Mouse (Mus musculus) thymus, postnatal 4 days (tissue): ENCODE measurements around the gene Fgfr2.

Experiments
- DNase-seq: peaks from one replicate; pipeline ENCODE4 v3.0.0; 2021

The Fgfr2 gene

DNA sequence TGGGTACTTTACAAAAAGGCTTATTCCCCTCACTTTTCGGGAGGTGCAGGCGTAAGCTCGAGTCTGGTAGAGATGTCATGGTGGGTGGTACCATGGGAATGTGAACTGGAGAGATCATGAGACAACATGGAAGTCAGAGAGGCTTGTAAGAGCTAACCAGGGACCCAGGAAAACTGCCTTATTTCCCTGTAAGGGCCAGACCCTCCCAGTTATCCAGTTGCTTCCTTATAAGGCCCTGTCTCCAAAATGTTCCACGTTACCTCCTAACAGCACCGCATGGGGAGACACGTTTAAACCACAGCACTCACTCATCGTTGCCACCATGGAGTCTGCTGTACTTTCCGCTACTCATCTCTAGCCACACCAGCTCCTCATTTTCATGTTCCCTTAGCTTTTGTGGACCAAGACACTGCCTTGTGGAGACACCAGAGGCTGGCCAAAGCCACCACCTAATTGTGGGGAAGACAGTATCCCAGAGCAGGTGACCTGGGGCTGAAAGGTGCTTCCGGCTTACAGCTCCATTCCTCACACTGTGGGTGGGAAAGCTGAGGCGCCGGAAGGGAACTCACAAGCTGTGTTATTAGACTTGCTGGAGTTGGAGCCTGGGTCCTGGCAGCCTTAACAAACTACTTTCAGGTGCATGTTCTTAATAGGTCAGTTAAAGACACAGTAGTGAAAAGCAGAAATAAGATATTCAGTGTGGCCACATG lies 2178.2 kb downstream of the Fgfr2 start:
- DNase-seq, result no peak

DNA sequence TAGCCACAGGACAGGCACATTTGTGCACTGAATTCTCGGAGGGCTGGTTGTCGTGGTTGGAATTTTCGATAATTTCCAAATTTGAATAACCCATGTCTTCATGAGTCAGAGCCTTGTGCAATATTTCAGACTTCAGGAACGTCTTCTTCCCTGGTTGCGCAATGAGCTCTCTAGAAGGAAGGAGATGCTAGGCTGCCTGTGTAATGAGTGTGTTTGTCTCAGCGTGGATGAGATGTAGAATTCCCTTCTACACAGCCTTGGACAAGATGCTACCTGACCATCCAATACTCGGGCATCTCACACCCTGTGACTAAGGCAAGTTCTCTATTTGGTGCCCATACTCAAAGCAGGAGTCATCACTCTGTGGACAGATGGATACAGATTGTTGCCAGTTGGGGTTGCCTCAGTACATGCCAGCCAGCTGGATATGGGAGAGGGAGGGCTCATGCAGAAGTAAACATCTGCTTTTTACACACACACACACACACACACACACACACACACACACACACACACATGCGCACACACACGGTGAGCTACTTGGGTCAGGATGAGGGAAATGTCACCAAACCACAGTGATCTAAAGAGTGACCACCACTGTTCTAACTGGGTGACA lies 2179.8 kb downstream of the Fgfr2 start:
- no peak for DNase-seq

DNA sequence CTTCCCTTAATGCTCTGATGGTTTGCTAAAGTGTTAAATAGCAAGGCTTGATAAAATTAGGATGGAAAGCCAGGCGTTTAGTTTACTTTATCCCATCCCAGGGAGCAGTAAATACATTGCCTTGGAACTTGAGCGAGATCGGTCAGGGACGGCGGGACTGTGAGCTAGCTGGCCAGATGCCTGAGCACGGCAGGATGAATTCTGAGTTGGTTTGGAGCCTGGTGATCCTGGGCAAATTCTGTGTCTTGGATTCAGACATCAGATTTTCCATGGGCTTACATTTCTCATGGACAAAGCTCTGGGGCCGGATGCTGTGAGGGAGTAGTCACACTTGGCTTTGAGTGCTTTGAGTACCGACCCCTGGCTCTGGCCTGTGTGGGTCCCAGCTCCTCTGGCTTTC lies 2182.4 kb downstream of the Fgfr2 start:
- no peak for DNase-seq

DNA sequence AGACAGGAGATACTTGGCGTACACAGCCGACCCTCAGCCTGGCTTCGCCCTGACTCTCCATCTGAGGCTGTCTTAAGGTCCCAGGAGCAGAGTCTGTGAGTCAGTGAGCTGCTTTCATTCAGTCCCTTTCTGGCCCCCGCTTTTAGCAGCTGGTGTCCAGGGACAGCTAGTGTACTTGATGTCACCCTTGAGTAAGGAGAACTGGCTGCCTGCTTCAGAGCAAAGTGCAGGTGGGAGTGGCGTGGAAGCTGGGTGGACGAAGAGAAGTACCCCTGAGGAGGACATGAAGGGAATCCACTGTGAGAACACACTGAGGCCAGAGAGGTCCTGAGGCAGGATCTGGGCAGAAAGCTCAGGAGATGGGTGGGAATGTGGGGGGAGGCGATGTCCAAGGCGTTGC lies 2184.3 kb downstream of the Fgfr2 start:
- no peak for DNase-seq

DNA sequence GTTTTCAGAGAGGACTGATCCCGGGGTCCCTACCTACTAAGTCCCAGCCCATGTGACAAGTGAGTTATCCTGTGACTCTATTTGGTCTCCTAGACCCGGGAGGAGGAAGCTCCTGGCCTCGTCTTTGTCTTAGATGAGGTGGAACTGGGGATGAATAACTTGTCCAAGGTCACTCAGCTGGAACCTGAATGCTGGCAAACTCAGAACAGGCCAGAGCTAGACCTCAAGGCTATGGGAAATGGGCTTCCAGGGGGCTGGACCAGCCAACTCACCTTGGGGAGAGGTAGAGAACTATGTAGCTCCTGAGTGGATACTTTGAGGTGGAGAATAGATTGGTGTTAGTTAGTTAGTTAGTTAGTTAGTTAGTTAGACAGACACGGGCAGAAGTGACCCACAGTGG lies 2185.1 kb downstream of the Fgfr2 start:
- no peak for DNase-seq

DNA sequence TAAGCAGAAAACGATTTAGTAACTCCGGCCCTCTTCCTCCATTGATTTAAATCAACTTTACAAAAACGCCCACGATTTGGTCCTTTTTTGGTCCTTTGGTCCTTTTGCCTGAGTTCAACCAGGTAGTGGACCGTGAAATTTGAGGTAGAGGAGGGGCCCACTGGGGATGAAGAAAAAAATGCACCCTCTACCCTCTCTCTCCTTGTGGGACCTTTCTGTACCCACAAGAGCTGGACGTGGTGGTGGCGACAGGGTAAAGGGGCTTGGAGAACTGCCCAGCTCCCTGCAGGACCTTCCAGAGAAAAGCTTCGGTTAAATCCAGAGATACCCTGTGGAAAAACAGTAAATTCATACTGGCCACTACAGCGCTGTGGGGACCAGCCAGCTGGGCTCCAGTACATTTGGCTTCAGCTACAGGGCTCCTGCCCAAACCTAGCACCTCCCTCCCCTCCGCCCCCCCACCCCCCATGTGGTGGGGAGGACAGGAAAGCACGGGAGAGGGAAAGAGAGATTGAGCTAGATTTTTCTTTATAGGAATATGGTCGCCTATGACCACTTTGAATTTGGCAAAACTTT lies 2185.8 kb downstream of the Fgfr2 start:
- DNase-seq, result no peak

DNA sequence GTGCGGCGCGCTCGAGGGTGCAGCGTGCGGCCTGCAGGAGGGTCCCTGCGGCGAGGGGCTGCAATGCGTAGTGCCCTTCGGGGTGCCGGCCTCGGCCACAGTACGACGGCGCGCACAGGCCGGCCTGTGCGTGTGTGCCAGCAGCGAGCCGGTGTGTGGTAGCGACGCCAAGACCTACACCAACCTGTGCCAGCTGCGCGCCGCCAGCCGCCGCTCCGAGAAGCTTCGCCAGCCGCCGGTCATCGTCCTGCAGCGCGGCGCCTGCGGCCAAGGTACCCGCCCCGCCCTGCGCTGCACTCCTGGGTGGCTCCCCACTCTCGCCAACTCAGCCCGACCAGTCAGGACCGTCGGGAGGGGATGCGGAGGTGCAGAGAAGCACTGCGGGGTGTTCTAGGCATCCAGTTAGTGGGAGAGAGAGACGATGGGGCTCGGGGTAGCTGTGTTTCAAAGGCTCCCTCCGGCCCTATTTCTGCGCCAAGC lies 2186.6 kb downstream of the Fgfr2 start:
- peak; percentile 25 for DNase-seq

DNA sequence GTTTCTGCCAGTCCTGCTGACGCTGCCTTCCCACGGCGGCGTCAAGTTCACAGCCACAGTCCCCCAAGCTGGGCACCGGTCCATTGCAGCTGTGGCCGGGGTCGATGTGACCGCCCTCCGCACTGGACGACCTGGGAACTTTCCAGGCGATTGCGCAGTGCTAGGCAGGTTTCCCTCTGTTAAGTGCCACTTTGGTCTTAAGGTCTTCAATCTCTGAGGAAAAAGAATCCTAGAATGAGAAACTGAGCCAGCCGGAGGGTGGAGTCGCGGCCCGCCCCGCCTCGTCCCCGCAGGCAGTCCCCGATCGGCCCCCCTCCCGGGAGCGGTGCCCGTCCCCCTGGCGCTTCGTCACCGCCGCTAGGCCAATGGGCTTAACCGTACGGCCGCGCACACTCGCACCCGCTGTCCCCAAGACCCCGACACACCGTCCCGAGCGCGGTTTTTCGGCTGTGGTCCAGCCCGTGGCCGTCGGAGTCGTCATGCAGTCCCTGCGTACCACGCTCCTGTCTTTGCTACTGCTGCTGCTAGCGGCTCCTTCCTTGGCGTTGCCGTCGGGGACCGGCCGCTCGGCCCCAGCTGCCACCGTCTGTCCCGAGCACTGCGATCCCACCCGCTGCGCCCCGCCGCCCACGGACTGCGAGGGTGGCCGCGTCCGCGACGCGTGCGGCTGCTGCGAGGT lies 2187.2 kb downstream of the Fgfr2 start, which contains the start of gene Htra1:
TSS of gene Htra1 (plus strand) at position 319 of the 679 bp plus-strand sequence.
- DNase-seq, result peak; percentile 54

DNA sequence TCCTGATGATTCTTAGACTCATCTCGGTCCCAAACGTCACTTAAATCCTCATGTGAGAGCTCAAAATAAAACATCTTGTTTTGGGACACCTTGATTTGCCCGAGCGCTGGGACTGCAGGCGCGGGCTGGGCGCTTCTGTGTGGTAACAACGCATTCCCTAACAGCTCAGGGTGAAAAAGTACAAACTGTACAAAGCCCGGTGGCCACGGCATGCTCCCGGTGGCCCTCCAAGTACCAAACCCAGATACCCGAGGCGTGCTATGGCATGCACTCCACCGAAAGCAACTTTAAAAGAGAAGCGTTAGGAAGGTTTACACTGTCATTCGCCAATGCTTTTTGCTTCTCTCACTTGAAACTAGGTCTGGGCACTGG lies 2187.7 kb downstream of the Fgfr2 start:
- no peak for DNase-seq

DNA sequence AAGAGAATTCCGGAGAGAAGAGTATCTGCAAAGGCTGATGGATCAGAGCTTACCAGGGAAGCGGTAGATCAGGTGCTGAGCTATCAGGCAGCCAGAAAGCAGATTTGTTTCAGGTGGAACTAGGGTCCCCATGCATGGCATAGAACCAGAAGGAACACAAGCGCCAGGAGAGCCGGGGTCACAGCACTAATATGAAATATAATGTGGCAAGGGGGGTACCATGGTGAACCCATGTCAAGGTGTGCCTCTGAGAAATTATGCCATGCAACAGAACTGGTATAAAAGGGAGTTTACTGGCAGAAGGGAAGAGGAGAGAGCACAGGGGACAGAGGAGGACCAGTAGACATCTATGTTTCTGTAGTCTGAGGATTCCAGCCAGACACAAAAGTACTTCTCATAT lies 2188.5 kb downstream of the Fgfr2 start:
- DNase-seq, result no peak

DNA sequence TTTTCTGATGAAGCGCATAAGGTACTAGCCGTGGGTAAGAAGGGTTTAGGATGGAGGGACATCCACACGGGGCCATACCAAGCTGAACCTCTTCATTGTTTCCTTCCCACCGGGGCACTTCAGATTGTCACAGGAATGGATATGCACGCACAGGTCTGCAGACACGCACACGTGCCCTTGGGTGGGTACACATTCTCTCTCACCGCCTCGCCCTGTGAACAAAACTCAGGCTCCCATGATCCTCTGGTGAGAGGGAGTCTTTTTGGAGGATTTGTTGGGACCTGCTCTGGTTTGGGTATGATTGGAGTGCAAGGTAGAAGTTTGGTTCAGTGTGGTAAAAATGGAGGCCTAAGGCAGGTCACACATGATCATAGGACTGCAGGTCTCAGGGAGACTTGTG lies 2190.2 kb downstream of the Fgfr2 start:
- no peak for DNase-seq

DNA sequence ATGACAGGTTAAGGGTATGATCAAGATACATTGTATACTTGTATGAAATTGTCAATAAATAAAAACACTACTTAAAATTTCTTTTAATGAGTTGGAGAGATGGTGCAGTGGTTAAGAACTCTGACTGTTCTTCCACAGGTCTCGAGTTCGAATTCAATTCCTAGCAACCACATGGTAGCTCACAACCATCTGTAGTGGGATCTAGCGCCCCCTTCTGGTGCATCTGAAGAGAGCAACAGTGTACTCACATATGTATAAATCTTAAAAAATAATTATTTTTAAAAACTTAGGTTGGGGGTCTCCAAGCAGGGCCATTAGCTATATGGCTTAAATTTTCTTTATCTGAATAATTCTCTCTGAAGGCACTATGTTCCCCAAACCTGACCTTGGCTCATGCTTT lies 2192.7 kb downstream of the Fgfr2 start:
- DNase-seq, result peak; percentile 25

DNA sequence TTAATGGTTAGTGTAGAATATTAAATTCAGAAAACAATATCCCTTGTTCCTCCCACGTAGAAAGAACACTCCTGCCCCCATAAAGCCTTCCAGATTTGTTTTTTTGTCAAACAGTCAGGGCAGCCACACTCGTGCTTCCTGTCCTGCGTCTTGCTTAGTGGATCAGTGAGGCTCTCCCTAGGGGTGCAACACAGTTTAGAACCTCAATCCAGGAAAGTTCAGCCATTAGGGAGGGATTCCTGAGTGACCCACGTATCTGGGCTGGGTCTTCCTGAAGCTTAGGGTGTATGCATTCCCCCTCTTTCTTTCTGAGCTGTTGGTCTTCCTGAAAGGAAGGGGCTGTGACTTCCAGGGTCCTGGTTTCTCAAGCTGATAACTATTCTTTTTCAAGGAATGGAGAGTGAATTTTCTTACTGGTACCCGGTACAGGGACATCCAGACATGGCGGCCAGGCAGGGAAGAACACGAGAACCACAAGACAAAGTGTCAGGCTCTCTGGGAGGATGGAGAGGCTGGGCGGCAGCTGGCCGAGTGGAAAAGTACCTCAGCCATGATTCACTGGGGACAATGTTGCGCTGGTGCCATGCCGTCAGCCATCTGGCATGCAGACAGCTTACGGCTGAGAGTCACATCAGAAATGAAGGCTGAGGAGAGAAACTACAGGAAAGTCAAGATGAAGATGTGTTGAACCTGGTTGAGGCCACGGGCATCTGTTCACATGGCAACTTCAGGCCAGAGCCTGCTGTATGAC lies 2200.0 kb downstream of the Fgfr2 start:
- no peak for DNase-seq

DNA sequence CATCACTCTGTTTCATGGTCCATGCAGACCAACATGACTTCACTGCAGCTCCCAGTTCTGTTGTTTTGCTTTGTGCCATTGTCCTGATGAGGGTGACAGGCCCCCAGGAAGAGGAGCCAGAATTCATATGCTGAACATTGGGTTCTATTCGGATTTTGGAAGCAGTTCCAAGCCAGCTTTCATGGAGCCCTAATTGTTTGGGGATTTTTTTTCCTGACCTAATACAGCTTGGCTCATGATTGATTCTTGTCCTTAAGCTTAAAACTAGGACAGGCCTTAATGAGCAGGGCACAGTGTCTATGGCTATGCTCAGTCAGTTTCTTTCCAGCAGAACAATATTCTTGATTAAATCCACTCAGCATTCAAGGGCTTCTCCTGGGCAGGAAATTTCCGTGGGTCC lies 2204.9 kb downstream of the Fgfr2 start:
- DNase-seq, result no peak

DNA sequence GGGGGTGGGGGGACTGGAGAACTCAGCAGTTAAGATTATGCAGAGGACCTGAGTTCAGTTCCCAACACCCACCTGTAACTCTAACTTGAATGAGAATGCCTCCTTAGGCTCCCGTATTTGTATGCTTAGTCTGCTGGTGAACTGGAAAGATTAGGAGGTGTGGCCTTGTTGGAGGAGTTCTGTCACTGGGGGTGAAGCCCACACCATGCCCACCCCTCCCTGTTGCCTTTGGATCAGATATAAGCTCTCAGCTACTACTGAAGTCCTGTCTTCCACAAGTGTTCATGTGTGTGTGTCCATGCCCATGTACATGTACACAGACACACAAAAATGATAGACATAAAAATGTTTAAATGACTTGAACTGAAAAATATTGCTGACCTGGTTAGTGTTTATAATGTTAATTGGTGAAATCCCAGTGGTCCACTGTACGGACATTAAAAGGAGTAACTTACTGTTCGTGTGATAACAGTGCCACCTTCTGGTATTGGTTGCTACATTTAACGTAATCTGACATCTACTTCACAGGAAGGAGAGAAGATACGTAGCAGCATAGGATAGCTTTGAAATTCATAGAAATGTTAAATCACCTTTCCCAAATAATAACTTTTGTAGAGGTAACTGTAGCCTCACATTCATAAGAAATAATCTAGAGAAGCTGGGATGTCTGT lies 2208.3 kb downstream of the Fgfr2 start:
- no peak for DNase-seq

DNA sequence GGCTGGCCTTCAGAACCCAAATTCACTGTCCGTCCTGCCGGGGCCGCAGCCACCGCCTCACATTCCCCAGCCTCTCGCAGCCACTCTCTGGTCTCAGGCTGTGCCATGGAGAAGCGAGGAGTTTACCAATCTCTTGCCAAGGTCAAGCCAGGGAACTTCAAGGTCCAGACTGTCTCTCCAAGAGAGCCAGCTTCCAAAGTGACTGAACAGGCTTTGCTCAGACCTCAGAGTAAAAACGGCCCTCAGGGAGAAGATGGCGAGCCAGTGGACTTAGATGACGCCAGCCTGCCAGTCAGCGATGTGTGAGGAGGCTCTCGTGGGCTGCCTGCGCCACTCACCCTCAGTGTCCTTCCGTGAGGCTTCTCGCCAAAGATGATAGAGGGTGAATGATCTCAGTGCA lies 2212.3 kb downstream of the Fgfr2 start:
- DNase-seq, result no peak

DNA sequence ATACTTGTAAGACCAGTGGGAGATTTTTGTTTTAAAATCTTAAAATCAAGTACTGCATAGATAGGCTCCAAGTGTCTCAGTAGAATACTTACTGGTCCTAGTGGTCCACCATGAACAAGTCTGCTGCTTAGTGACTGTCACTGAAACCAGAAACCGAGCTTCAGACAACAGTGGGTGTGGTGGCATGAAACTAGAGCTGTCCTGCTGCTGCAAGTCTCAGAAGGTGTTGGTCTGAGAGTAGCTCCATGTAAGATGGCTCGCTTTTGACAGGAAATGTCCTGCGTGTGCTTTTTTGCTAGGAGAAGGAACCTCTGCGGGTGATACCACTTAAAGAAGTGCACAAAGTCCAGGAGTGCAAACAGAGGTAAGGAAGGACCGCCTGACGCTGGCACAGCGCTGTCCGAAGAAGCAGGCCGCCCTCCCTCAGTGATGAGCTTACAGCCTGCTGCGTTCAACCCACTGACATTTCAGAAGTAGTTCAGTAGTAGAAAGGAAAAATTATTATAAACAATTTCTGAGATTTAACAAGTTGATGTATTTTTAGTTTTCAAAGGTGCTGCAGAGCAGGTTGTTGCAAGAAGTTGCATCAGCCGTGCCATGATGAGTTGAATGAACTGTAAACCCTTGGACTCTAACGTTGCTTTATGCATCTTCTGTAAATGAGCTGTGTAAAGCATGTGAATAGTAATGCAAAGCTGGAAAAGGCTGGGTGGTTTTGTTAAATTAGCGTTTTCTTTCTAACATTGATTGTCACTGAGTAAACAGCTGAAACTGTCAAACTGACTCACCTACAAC lies 2218.4 kb downstream of the Fgfr2 start:
- no peak for DNase-seq

DNA sequence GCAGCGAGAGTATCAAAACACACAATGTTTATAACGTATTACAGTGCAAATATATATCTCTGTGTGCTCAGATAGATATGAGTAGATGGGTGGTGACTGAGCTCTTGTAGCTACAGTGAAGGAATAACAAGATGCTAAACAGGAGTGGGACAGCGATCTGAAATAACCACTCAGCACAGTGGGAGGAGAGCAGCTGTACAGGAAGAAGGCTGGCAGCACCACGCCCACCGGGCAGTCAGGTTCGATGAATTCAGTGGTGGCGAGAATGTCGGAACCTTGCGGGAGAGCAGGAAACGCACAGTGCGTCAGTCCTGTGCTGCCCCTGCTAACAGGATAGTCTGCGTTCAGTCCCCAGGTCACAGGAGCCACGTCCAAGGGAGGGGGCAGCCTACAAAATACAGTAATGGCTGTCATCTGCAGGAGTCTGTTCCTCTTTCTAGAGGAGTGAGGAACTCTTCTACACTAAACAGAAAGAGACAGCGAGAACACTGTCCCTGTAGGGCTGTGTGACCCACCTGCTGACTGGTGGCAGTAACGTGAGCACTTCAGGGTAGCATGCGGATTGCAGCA lies 2219.6 kb downstream of the Fgfr2 start:
- DNase-seq, result peak; percentile 63

DNA sequence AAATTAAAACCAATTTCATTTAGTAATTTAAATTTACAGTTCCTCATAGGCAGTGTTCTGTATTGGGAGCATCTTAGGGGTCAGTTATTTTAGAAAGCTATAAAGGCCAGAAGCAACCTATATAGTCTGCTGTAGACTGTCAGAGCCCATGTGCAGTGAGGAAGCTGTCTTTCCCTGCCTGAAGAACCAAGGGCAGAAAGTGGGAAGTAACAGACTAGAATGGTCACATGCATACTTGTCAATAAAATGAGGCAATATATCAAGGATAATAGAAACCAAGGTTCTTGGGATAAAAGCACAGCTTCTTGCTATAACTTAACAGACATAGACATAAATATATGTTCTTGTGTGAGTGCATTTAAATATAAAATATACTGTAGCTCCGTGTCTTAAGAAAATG lies 2220.2 kb downstream of the Fgfr2 start:
- no peak for DNase-seq

DNA sequence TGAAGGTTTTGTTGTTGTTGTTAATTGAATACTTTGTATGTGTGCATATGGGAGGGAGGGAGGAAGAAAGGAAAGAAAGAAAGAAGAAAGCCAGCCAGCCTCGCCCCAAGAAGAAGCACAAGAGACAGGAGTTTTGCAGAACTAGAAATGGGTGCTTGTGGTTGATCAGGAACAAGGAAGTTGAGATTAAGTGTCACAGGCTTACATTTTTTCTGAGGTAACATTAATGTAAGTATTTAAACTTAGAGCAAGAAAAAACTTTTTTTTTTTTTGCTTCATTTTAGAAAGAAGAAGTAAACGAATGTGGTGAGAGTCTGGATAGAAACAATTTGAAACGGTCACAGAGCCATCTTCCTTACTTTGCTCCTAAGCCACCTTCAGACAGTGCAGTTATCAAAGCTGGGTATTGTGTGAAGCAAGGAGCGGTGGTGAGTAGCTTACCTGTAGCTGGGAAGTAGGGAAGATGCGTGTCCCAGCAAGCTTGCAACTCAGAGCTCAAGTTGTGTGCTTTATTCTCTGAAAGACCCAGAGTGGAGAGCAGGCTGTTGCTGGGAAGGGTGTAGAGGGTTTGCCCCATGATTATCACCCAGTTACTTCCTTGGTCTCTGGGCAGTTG lies 2222.8 kb downstream of the Fgfr2 start:
- DNase-seq, result no peak

DNA sequence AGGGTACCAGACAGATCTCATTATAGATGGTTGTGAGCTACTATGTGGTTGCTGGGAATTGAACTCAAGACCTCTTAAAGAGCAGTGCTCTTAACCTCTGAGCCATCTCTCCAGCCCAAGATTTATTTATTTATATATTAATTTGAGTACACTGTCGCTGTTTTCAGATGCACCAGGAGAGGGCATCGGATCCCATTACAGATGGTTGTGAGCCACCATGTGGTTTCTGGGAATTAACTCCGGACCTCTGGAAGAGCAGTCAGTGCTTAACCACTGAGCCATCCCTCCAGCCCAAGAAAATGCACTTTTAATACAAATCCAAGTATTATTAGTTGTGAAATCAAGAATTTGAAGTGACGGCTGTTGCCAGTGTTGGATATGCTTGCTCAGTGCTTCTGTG lies 2224.8 kb downstream of the Fgfr2 start:
- DNase-seq, result peak; percentile 17
